ENCODE assay signal across 19 mouse cellular contexts in genomic region chr11:83420338-83420737, GRCm38 (mm10). TPM values are rescaled to one million over a fixed set of nuclear protein-coding genes. Genes with fewer than 3 reads are reported as not detected.
DNase-seq lines count a peak whose midpoint lies in the region; ATAC-seq and TF ChIP-seq lines count a peak whose summit lies in the region.
"Had no signal": no experiment of that assay in that cellular context is flagged by ENCODE, and none has a peak within 500 bp of the region (broad histone marks: within the 10 kb centered on the region; RNA-seq: fewer than 3 reads in every experiment).

No protein-coding gene starts in this region.

- H3K36me3 ChIP-seq in hindbrain, embryonic 11.5 days (ENCODE audit: control insufficient read depth, insufficient read depth, low read length): no peaks in the 10 kb centered on the region
- H3K36me3 ChIP-seq in hindbrain, embryonic 16.5 days (ENCODE audit: control insufficient read depth, insufficient read depth, low read length): no peaks in the 10 kb centered on the region
- H3K36me3 ChIP-seq in midbrain, embryonic 14.5 days (ENCODE audit: control insufficient read depth, insufficient read depth, low read length): no peaks in the 10 kb centered on the region
- H3K36me3 ChIP-seq in midbrain, embryonic 15.5 days (replicated peaks): no peaks in the 10 kb centered on the region
- H3K36me3 ChIP-seq: hindbrain, embryonic 15.5 days; neural tube, embryonic 13.5 days had no signal

- TF ChIP-seq POLR2A in bone marrow, adult 2 months (IDR thresholded peaks at IDR 0.05; ENCODE audit: borderline replicate concordance, control insufficient read depth, low read depth, low read length): no peak

- H3K27me3 ChIP-seq in hindbrain, embryonic 11.5 days (ENCODE audit: control insufficient read depth, insufficient read depth, low read length): peaks cover 18% of the 10 kb centered on the region
- H3K27me3 ChIP-seq in hindbrain, embryonic 16.5 days (replicated peaks; ENCODE audit: control insufficient read depth, insufficient read depth, low read length): peaks cover 6% of the 10 kb centered on the region; the same call in 1 of the 2 replicates
- peaks cover 27% of the 10 kb centered on the region for H3K27me3 ChIP-seq in midbrain, embryonic 14.5 days (ENCODE audit: control insufficient read depth, insufficient read depth, low read length)
- H3K27me3 ChIP-seq in midbrain, embryonic 15.5 days (replicated peaks): peaks cover 36% of the 10 kb centered on the region
- H3K27me3 ChIP-seq: Patski had no signal

- no peak overlapping the region for H3K4me3 ChIP-seq in hindbrain, embryonic 11.5 days (ENCODE audit: low read depth, low read length)
- no peak overlapping the region for H3K4me3 ChIP-seq in hindbrain, embryonic 16.5 days (ENCODE audit: low read length)
- H3K4me3 ChIP-seq in midbrain, embryonic 14.5 days (replicated peaks; ENCODE audit: low read depth, low read length): no peak overlapping the region
- no peak overlapping the region for H3K4me3 ChIP-seq in midbrain, embryonic 15.5 days
- no peak overlapping the region for H3K4me3 ChIP-seq in bone marrow, adult 2 months (replicated peaks; ENCODE audit: control insufficient read depth, low read depth, low read length)
- H3K4me3 ChIP-seq: hindbrain, embryonic 15.5 days; neural tube, embryonic 13.5 days had no signal

- no peaks in the 10 kb centered on the region; the same call in 1 of the 2 replicates for H3K4me1 ChIP-seq in hindbrain, embryonic 11.5 days (replicated peaks; ENCODE audit: control insufficient read depth, insufficient read depth, low read length)
- H3K4me1 ChIP-seq in hindbrain, embryonic 16.5 days (ENCODE audit: control insufficient read depth, insufficient read depth, low read depth, low read length): peaks cover 11% of the 10 kb centered on the region
- H3K4me1 ChIP-seq in midbrain, embryonic 14.5 days (ENCODE audit: control insufficient read depth, insufficient read depth, low read length): peaks cover 4% of the 10 kb centered on the region
- H3K4me1 ChIP-seq in midbrain, embryonic 15.5 days: peaks cover 13% of the 10 kb centered on the region
- H3K4me1 ChIP-seq in bone marrow, adult 2 months (ENCODE audit: control insufficient read depth, insufficient read depth, low read length): 0 out of 2 replicates have a peak, but pooled peaks cover 2% of the 10 kb centered on the region

- no peak overlapping the region for H3K9ac ChIP-seq in hindbrain, embryonic 11.5 days (ENCODE audit: low read depth, low read length)
- H3K9ac ChIP-seq in hindbrain, embryonic 16.5 days (ENCODE audit: low read depth, low read length): no peak overlapping the region
- H3K9ac ChIP-seq in midbrain, embryonic 14.5 days (replicated peaks; ENCODE audit: low read length): no peak overlapping the region
- no peak overlapping the region for H3K9ac ChIP-seq in midbrain, embryonic 15.5 days
- H3K9ac ChIP-seq: hindbrain, embryonic 15.5 days; neural tube, embryonic 13.5 days had no signal

- 41% methylated on average over 4 of the region's 4 CpGs for WGBS in hindbrain, embryonic 11.5 days
- 36% methylated on average over 4 of the region's 4 CpGs for WGBS in hindbrain, embryonic 16.5 days
- 38% methylated on average over 4 of the region's 4 CpGs for WGBS in midbrain, embryonic 14.5 days
- WGBS in midbrain, embryonic 15.5 days: 49% methylated on average over 4 of the region's 4 CpGs
- 34% methylated on average over 4 of the region's 4 CpGs for WGBS in bone marrow, adult 2 months

- H3K27ac ChIP-seq in hindbrain, embryonic 11.5 days (ENCODE audit: low read depth, low read length): no peak overlapping the region
- no peak overlapping the region for H3K27ac ChIP-seq in hindbrain, embryonic 16.5 days (ENCODE audit: low read depth, low read length)
- no peak overlapping the region for H3K27ac ChIP-seq in midbrain, embryonic 14.5 days (replicated peaks; ENCODE audit: low read depth, low read length)
- no peak overlapping the region for H3K27ac ChIP-seq in midbrain, embryonic 15.5 days
- no peak overlapping the region for H3K27ac ChIP-seq in bone marrow, adult 2 months (ENCODE audit: control insufficient read depth, insufficient read depth, low read depth, low read length, poor library complexity)
- H3K27ac ChIP-seq: hindbrain, embryonic 15.5 days; neural tube, embryonic 13.5 days had no signal

- TF ChIP-seq CTCF in bone marrow, adult 2 months (IDR thresholded peaks at IDR 0.05; ENCODE audit: control insufficient read depth, insufficient read depth, low read length): peak; percentile 52

- no peaks in the 10 kb centered on the region for H3K9me3 ChIP-seq in hindbrain, embryonic 11.5 days (ENCODE audit: control insufficient read depth, low read length)
- H3K9me3 ChIP-seq in hindbrain, embryonic 16.5 days (ENCODE audit: control insufficient read depth, low read length): no peaks in the 10 kb centered on the region
- H3K9me3 ChIP-seq in midbrain, embryonic 14.5 days (ENCODE audit: control insufficient read depth, low read length): no peaks in the 10 kb centered on the region
- no peaks in the 10 kb centered on the region for H3K9me3 ChIP-seq in midbrain, embryonic 15.5 days
- H3K9me3 ChIP-seq: hindbrain, embryonic 15.5 days; neural tube, embryonic 13.5 days had no signal

- no peak for ATAC-seq in hindbrain, embryonic 11.5 days (ENCODE audit: low FRiP score)
- ATAC-seq in hindbrain, embryonic 16.5 days: no peak
- ATAC-seq in midbrain, embryonic 14.5 days (ENCODE audit: low FRiP score, low TSS enrichment): no peak
- no peak for ATAC-seq in midbrain, embryonic 15.5 days (replicated peaks)
- 0 out of 2 replicates have a peak, but pooled peaks have one; percentile 29 for ATAC-seq in erythroblast, adult 5-6 weeks (replicated peaks; ENCODE audit: low FRiP score, poor library complexity, severe bottlenecking)
- ATAC-seq: forebrain, embryonic 16.5 days; Patski had no signal

- intact Hi-C loops in left cerebral cortex, postnatal 4 days (cut with DNase I): loop anchor here (5.0 to 10.0 kb wide), 2 partner anchors 63 to 96 kb away; no protein-coding TSS in a partner anchor

- peak; percentile 46 for DNase-seq in hindbrain, embryonic 11.5 days (ENCODE audit: low spot score)
- DNase-seq in midbrain, embryonic 14.5 days: peak; percentile 48
- DNase-seq in spleen, adult 12 weeks (ENCODE audit: low spot score): no peak
- DNase-seq in left cerebral cortex, postnatal 4 days: no peak
- DNase-seq: adrenal gland, postnatal 36 days; heart, adult 18-20 months; thymus, postnatal 36 days had no signal

- H3K4me2 ChIP-seq in hindbrain, embryonic 11.5 days (replicated peaks; ENCODE audit: low read depth, low read length): no peak overlapping the region
- H3K4me2 ChIP-seq in hindbrain, embryonic 16.5 days (ENCODE audit: low read length): no peak overlapping the region
- H3K4me2 ChIP-seq in midbrain, embryonic 14.5 days (ENCODE audit: low read length): no peak overlapping the region
- H3K4me2 ChIP-seq in midbrain, embryonic 15.5 days: no peak overlapping the region
- H3K4me2 ChIP-seq: hindbrain, embryonic 15.5 days; neural tube, embryonic 13.5 days had no signal

RNA-seq across cellular contexts. Expression of gene Gas2l2, which starts 8.9 kb away (rescaled TPM):
- 0.19 and 0.43 TPM in 2 replicates for polyA plus RNA-seq in hindbrain, embryonic 11.5 days (2014; fragmentation: Nextera tagmentation; extraction: Ambion mirVana)
- 0.92 and 1.2 TPM in 2 replicates for polyA plus RNA-seq in hindbrain, embryonic 16.5 days (2015; fragmentation: Nextera tagmentation; extraction: Ambion mirVana)
- 0.11 and 0.18 TPM in 2 replicates for polyA plus RNA-seq in midbrain, embryonic 14.5 days (2014; fragmentation: Nextera tagmentation; extraction: Ambion mirVana)
- 0.36 and 0.54 TPM in 2 replicates for polyA plus RNA-seq in midbrain, embryonic 15.5 days (2015; fragmentation: Nextera tagmentation; extraction: Ambion mirVana)
- not detected in 2 replicates for polyA plus RNA-seq in bone marrow, adult 2 months (2011; ENCODE audit: insufficient read depth, insufficient read length, low replicate concordance, missing spikeins)
- not detected in 2 replicates for total RNA-seq in erythroblast, adult 5-6 weeks (2015; ENCODE audit: low replicate concordance)
- not detected in 2 replicates for total RNA-seq in erythroblast, adult 5-6 weeks (2017; ENCODE audit: low replicate concordance)
- total RNA-seq in left cerebral cortex, postnatal 4 days (2021): under 1 TPM; 0.48 to 0.74 TPM
- total RNA-seq: adrenal gland, postnatal 36 days; common myeloid progenitor, adult 5-6 weeks; heart, adult 18-20 months; megakaryocyte-erythroid progenitor cell, adult 5-6 weeks had no signal
- polyA plus RNA-seq: limb, embryonic 11.5 days; Patski; spleen, adult 2 months had no signal

RNA-seq across cellular contexts. Expression of gene Rasl10b, which starts 11.4 kb away (rescaled TPM):
- polyA plus RNA-seq in hindbrain, embryonic 11.5 days (2014; fragmentation: Nextera tagmentation; extraction: Ambion mirVana): 4.2 TPM in 2 replicates
- polyA plus RNA-seq in hindbrain, embryonic 16.5 days (2015; fragmentation: Nextera tagmentation; extraction: Ambion mirVana): 15.1 and 32.7 TPM in 2 replicates
- polyA plus RNA-seq in midbrain, embryonic 14.5 days (2014; fragmentation: Nextera tagmentation; extraction: Ambion mirVana): 18.3 and 37.9 TPM in 2 replicates
- 43.2 and 45.6 TPM in 2 replicates for polyA plus RNA-seq in midbrain, embryonic 15.5 days (2015; fragmentation: Nextera tagmentation; extraction: Ambion mirVana)
- 0.32 and 1.1 TPM in 2 replicates for polyA plus RNA-seq in bone marrow, adult 2 months (2011; ENCODE audit: insufficient read depth, insufficient read length, low replicate concordance, missing spikeins)
- total RNA-seq in erythroblast, adult 5-6 weeks (2015; ENCODE audit: low replicate concordance): not detected in 2 replicates
- total RNA-seq in erythroblast, adult 5-6 weeks (2017; ENCODE audit: low replicate concordance): not detected in 2 replicates
- total RNA-seq in left cerebral cortex, postnatal 4 days (2021): 100 to 1,000 TPM; 121 to 122 TPM
- total RNA-seq: common myeloid progenitor, adult 5-6 weeks had no signal

RNA-seq across cellular contexts. Expression of gene 1700020L24Rik, which starts 17.1 kb away (rescaled TPM):
- 0.80 and 0.83 TPM in 2 replicates for polyA plus RNA-seq in hindbrain, embryonic 11.5 days (2014; fragmentation: Nextera tagmentation; extraction: Ambion mirVana)
- 0.50 and 0.56 TPM in 2 replicates for polyA plus RNA-seq in hindbrain, embryonic 16.5 days (2015; fragmentation: Nextera tagmentation; extraction: Ambion mirVana)
- polyA plus RNA-seq in midbrain, embryonic 14.5 days (2014; fragmentation: Nextera tagmentation; extraction: Ambion mirVana): 0.69 and 1.2 TPM in 2 replicates
- polyA plus RNA-seq in midbrain, embryonic 15.5 days (2015; fragmentation: Nextera tagmentation; extraction: Ambion mirVana): 0.68 and 0.70 TPM in 2 replicates
- 17.6 and 37.4 TPM in 2 replicates for polyA plus RNA-seq in bone marrow, adult 2 months (2011; ENCODE audit: insufficient read depth, insufficient read length, low replicate concordance, missing spikeins)
- total RNA-seq in erythroblast, adult 5-6 weeks (2015; ENCODE audit: low replicate concordance): 3.8 and 8.2 TPM in 2 replicates
- 8.9 and 24.8 TPM in 2 replicates for total RNA-seq in erythroblast, adult 5-6 weeks (2017; ENCODE audit: low replicate concordance)
- total RNA-seq in left cerebral cortex, postnatal 4 days (2021): under 1 TPM in 1 of 2 experiments, not detected in 1; 0.50 TPM
- total RNA-seq: heart, adult 18-20 months; megakaryocyte-erythroid progenitor cell, adult 5-6 weeks had no signal
- polyA plus RNA-seq: neural tube, embryonic 13.5 days had no signal

RNA-seq across cellular contexts. Expression of gene Mmp28, which starts 42.5 kb away (rescaled TPM):
- 2.8 and 3.1 TPM in 2 replicates for polyA plus RNA-seq in hindbrain, embryonic 11.5 days (2014; fragmentation: Nextera tagmentation; extraction: Ambion mirVana)
- polyA plus RNA-seq in hindbrain, embryonic 16.5 days (2015; fragmentation: Nextera tagmentation; extraction: Ambion mirVana): 3.2 and 3.4 TPM in 2 replicates
- polyA plus RNA-seq in midbrain, embryonic 14.5 days (2014; fragmentation: Nextera tagmentation; extraction: Ambion mirVana): 1.6 and 2.7 TPM in 2 replicates
- 2.9 and 3.4 TPM in 2 replicates for polyA plus RNA-seq in midbrain, embryonic 15.5 days (2015; fragmentation: Nextera tagmentation; extraction: Ambion mirVana)
- 0.47 and 0.92 TPM in 2 replicates for polyA plus RNA-seq in bone marrow, adult 2 months (2011; ENCODE audit: insufficient read depth, insufficient read length, low replicate concordance, missing spikeins)
- 0.63 TPM in 1 of 2 replicates, not detected in the other for total RNA-seq in erythroblast, adult 5-6 weeks (2015; ENCODE audit: low replicate concordance)
- 0.42 and 1.7 TPM in 2 replicates for total RNA-seq in erythroblast, adult 5-6 weeks (2017; ENCODE audit: low replicate concordance)
- total RNA-seq in left cerebral cortex, postnatal 4 days (2021): 1 to 10 TPM; 4.3 to 5.1 TPM

RNA-seq across cellular contexts. Expression of gene Taf15, which starts 52.5 kb away (rescaled TPM):
- 7.3 and 26.6 TPM in 2 replicates for polyA plus RNA-seq in hindbrain, embryonic 11.5 days (2014; fragmentation: Nextera tagmentation; extraction: Ambion mirVana)
- polyA plus RNA-seq in hindbrain, embryonic 16.5 days (2015; fragmentation: Nextera tagmentation; extraction: Ambion mirVana): 7.3 and 9.4 TPM in 2 replicates
- 13.7 and 17.0 TPM in 2 replicates for polyA plus RNA-seq in midbrain, embryonic 14.5 days (2014; fragmentation: Nextera tagmentation; extraction: Ambion mirVana)
- 12.2 and 12.6 TPM in 2 replicates for polyA plus RNA-seq in midbrain, embryonic 15.5 days (2015; fragmentation: Nextera tagmentation; extraction: Ambion mirVana)
- polyA plus RNA-seq in bone marrow, adult 2 months (2011; ENCODE audit: insufficient read depth, insufficient read length, low replicate concordance, missing spikeins): 192 and 231 TPM in 2 replicates
- 20.9 and 35.2 TPM in 2 replicates for total RNA-seq in erythroblast, adult 5-6 weeks (2015; ENCODE audit: low replicate concordance)
- 24.5 and 33.2 TPM in 2 replicates for total RNA-seq in erythroblast, adult 5-6 weeks (2017; ENCODE audit: low replicate concordance)
- total RNA-seq in left cerebral cortex, postnatal 4 days (2021): 10 to 100 TPM; 88.1 to 90.1 TPM

Comparison
In these comparisons a context has a peak if more than half of its experiments do, and no peak if none do; other contexts are left out.
1. DNase-seq: peak in hindbrain, embryonic 11.5 days (single experiment) and midbrain, embryonic 14.5 days (single experiment); none in spleen, adult 12 weeks (single experiment) and left cerebral cortex, postnatal 4 days (single experiment).